Mouse (Mus musculus) embryonic fibroblast, embryonic 13.5 days (primary cell): ENCODE data around the gene 4930435E12Rik.

Experiments
- CTCF ChIP-seq: IDR thresholded peaks from 2 replicates; pipeline ENCODE4 v1.5.1; 2011; ENCODE audit warnings: mild to moderate bottlenecking, control low read depth, low read length, moderate library complexity, borderline replicate concordance; ENCODE audit not compliant: insufficient read depth
- POLR2A ChIP-seq: IDR thresholded peaks from 2 replicates; pipeline ENCODE4 v1.6.1; 2011; ENCODE audit warnings: low read depth, mild to moderate bottlenecking, control low read depth, low read length, moderate library complexity

DNA sequence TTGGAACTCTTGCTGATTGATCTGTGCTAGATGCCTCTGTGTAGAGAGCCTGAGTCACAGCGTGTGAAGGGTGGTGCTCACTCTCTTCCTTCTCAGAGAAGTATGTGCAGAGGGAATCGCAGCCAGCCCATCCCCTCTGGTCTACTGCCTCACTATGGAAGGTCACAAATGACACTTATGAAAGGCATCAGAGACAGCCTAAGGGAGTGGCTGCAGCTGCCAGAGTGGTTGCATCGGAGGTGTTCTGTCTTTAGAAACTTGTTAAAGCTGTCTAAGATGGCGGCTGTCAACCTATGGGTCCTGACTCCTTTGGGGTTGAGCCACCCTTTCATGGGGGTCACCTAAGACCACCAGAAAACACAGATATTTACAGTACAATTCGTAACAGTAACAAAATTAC is 18.4 kb downstream of the 4930435E12Rik start:
- TF ChIP-seq POLR2A, result no peak
- no peak for TF ChIP-seq CTCF
